Mouse (Mus musculus): ENCODE results near the gene Lamb3. TPM values are rescaled to one million over a fixed set of nuclear protein-coding genes. Genes with fewer than 3 reads are reported as not detected.

Gene Lamb3
- polyA plus RNA-seq, 2 experiments from 2014 or later: 17.1 to 18.9 TPM

- no peak for ATAC-seq
These were observed 109.7 kb downstream of the Lamb3 start for GRCm38 (mm10) chr1:193317159-193317559.

- no peak for ATAC-seq
These were observed 112.2 kb downstream of the Lamb3 start for GRCm38 (mm10) chr1:193319721-193320120.

GRCm38 (mm10) chr1:193320398-193320797, 112.9 kb downstream of the Lamb3 start:
- no peak for ATAC-seq

- no peak for ATAC-seq
These were observed 116.2 kb downstream of the Lamb3 start for GRCm38 (mm10) chr1:193323686-193324085.

- peak; percentile 45 for ATAC-seq
These were observed 116.7 kb downstream of the Lamb3 start for GRCm38 (mm10) chr1:193324224-193324623.

- no peak for ATAC-seq
These were observed 118.4 kb downstream of the Lamb3 start for GRCm38 (mm10) chr1:193325891-193326290.

GRCm38 (mm10) chr1:193326456-193327145, 119.1 kb downstream of the Lamb3 start:
- ATAC-seq: no peak

- no peak for ATAC-seq
These were observed 119.7 kb downstream of the Lamb3 start for GRCm38 (mm10) chr1:193327216-193327615.

GRCm38 (mm10) chr1:193327686-193328085, 120.2 kb downstream of the Lamb3 start:
- no peak for ATAC-seq

- ATAC-seq: peak; percentile 58
These were observed 122.1 kb downstream of the Lamb3 start for GRCm38 (mm10) chr1:193329557-193329956.

- ATAC-seq: peak; percentile 75
These were observed 122.7 kb downstream of the Lamb3 start for GRCm38 (mm10) chr1:193330172-193330571.

GRCm38 (mm10) chr1:193330626-193331025, 123.1 kb downstream of the Lamb3 start:
- no peak for ATAC-seq

- ATAC-seq: no peak
These were observed 124.5 kb downstream of the Lamb3 start for GRCm38 (mm10) chr1:193332018-193332417.

- ATAC-seq: no peak
These were observed 125.2 kb downstream of the Lamb3 start for GRCm38 (mm10) chr1:193332671-193333070.

GRCm38 (mm10) chr1:193333776-193334175, 126.3 kb downstream of the Lamb3 start:
- ATAC-seq: no peak

- ATAC-seq: no peak
These were observed 127.0 kb downstream of the Lamb3 start for GRCm38 (mm10) chr1:193334546-193334945.

GRCm38 (mm10) chr1:193336122-193337017, 128.9 kb downstream of the Lamb3 start:
- ATAC-seq: no peak

GRCm38 (mm10) chr1:193337018-193337321, 129.5 kb downstream of the Lamb3 start:
- ATAC-seq: peak; percentile 48

- peak; percentile 26 for ATAC-seq
These were observed 130.3 kb downstream of the Lamb3 start for GRCm38 (mm10) chr1:193337787-193338310.

GRCm38 (mm10) chr1:193338363-193338995, 131.0 kb downstream of the Lamb3 start:
- peak; percentile 88 for ATAC-seq

- no peak for ATAC-seq
These were observed 134.9 kb downstream of the Lamb3 start for GRCm38 (mm10) chr1:193342198-193342946.

GRCm38 (mm10) chr1:193343853-193344252, 136.4 kb downstream of the Lamb3 start:
- no peak for ATAC-seq

Data from activated CD4-positive, CD25-positive, alpha-beta regulatory T cell, adult 4 months (primary cell).